Mouse (Mus musculus) adrenal gland, adult 18-20 months (tissue): ENCODE data around the gene Suclg1. TPM values are rescaled to one million over a fixed set of nuclear protein-coding genes. Genes with fewer than 3 reads are reported as not detected.
A peak's percentile ranks its signal among the peaks of the same experiment; 100 is the strongest.

ENCODE experiments used
- DNase-seq, 2 experiments: peaks; one replicate each; pipeline ENCODE4 v3.0.0; 2021 to 2022; ENCODE audit warnings: low spot score in 2 of 2
- long read RNA-seq, 2 experiments: library from polyadenylated mRNA; stranded (forward); transcript quantifications; one replicate each; pipeline ENCODE4 v2.0.0; 2021
- total RNA-seq, 2 experiments: library from RNA; stranded (reverse); gene quantifications; 1 replicate in 1 of 2; 2 replicates in 1 of 2; pipeline ENCODE4 v1.2.3; 2021

The Suclg1 gene
- total RNA-seq = 100 to 1,000 TPM; 332 to 566 TPM
- long read RNA-seq, experiment 1, transcript Suclg1-201 (9 exons, 1,519 nt) = major isoform, 216 of 227 reads
- long read RNA-seq, experiment 1, partial matches to known transcripts = 5 of 227 reads
- long read RNA-seq, experiment 1, other reads (novel, unspliced or antisense) = 6 of 227 reads
- long read RNA-seq, experiment 2, transcript Suclg1-201 (9 exons, 1,519 nt) = major isoform, 470 of 511 reads
- long read RNA-seq, experiment 2, partial matches to known transcripts = 28 of 511 reads
- long read RNA-seq, experiment 2, other reads (novel, unspliced or antisense) = 13 of 511 reads

DNA sequence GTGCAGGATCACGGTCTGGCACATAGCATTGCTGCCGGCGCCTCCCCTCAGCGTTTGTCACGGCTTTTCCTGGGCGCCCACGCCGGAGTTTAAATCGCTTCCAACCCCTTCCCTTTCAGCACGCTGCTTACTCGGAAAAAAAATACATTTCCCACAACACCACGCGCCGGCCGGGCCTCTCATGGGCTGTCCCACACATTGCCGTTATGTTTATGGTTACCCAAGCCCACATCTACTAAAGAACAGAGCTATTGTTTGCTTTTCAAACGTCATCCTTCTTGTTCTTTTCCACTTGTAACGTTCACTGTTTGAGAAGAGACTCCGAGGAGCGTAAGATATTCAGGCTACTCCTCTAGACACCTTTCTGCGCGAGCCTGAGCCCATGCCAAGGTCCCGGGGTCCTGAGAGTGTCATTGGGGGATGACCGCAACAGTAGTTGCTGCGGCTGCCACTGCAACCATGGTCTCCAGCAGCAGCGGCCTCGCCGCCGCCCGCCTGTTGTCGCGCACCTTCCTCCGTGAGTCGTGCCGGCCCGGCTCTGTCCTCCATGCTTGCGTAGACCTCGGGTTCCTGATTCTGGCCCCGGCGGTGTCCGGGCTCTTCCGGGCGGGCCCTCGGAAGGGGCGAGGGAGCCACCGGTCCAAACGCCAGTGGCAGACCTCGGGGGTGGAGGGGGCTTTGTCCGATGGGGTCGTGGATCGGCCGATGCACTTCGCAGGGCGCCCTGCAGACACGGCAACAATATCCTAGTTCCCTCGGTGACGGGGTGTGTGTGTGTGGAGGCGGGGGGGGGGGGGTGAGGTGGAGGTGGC is at the start of gene Suclg1:
TSS of gene Suclg1 (plus strand) at position 146 of the 812 bp plus-strand sequence.
- DNase-seq = peak; percentile 78 to 85

GRCm38 (mm10) chr6:73203724-73204123 is 44.5 kb upstream of the Suclg1 start:
- DNase-seq = no peak

DNA sequence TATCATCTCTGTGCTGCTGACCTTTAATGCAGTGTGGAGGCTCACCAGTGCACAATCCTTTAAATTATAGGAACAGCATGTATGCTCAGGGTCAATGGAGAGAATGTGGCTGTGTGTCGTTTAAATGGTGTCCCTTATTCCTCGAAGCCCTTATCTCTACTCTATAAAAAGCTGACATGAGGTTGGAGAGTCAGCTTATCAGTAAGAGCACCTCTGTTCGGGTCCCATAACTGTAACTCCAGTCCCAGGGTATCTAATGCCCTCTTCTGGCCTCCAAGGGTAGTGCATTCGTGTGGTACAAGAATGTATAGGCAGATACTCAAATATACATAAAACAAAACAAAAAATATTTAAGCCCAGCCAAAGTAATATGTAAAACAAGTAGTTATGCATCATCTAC is 43.2 kb upstream of the Suclg1 start:
- no peak for DNase-seq

- no peak for DNase-seq
These were observed 38.6 kb upstream of the Suclg1 start for GRCm38 (mm10) chr6:73209598-73209997.

- no peak for DNase-seq
These were observed 37.7 kb upstream of the Suclg1 start for GRCm38 (mm10) chr6:73210445-73210972.

GRCm38 (mm10) chr6:73211036-73211435 is 37.1 kb upstream of the Suclg1 start:
- no peak for DNase-seq

DNA sequence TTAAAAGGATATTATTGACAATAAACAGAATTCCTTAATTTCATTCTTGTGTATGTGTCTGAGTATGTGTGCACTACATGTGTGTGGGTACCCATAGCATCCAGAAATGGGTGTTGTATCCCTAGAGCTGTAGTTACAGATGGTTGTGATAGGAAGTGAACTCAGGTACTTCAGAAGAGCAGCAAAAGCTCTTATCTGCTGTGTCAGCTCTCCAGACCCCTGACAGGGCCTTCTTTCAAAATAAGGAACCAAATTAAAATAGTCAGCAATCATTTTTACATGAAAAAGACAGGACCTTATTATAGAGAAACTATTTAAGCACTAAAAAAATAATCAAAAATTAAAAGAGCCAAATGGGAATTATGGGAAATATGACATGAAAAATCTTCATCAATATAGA is 36.6 kb upstream of the Suclg1 start:
- DNase-seq = no peak

GRCm38 (mm10) chr6:73221189-73221957 is 26.8 kb upstream of the Suclg1 start, which contains the start of gene Dnah6:
Gene Dnah6, minus strand, starts transcription at chr6:73221651.
- DNase-seq = peak; percentile 70 to 78

GRCm38 (mm10) chr6:73221958-73222735 is 26.0 kb upstream of the Suclg1 start:
- peak; percentile 36 to 37 for DNase-seq

- peak; percentile 84 to 86 for DNase-seq
These were observed 25.2 kb upstream of the Suclg1 start for GRCm38 (mm10) chr6:73222841-73223526.

DNA sequence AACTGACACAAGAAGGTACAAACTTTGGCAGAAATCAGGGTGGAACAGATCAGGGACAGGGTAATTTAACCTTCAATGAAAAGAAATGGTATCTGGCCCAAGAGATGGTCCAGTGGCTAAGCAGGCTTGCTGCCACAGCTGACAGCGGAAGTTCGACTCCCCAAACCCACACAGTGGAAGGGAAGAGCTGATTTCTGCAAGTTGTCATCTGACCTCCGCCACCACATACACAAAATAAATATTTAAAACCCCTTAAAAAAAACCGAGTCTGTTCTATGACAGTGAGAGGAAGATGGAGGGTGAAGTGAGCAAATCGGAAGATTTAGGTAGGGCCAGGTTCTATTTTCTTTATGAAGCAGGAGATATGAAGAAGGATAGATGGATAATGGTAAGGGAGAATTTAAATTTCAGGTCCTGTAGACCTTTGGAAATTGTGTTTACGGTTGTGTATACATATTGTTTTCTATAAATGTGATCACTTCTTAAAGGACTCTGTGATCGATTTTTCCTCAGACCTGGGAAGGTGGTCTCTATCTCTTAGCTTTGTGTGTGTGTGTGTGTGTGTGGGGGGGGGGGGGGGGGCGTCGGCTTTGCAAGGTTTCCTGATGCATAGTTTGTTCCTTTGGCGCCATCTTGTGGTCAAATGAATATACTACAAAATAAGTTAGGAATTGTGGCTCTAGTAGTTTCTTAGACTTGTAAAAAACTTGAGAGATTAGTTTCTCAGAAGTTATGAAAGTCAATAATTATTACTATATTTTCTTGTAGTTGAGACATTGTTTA is 20.6 kb upstream of the Suclg1 start:
- no peak for DNase-seq

DNA sequence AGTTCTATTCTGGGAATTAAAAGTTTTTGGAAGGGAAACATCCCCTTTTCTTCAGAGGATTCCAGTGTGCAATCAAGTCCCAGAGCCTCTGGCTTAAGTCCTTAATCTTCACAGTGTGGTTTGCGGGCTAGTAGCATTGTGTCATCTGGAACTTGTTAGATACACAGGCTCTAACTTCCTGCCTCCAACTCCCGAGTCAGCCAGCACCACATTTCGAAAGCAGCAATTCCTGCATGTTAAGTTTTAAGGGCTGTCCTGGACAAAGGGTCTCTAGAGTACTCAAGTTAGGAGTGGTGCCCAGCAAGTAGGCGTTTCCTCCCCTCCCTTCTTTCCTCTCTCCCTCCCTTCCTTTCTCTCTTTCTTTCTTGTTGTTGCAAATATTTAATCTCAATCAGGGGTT is 19.8 kb upstream of the Suclg1 start:
- DNase-seq = no peak

DNA sequence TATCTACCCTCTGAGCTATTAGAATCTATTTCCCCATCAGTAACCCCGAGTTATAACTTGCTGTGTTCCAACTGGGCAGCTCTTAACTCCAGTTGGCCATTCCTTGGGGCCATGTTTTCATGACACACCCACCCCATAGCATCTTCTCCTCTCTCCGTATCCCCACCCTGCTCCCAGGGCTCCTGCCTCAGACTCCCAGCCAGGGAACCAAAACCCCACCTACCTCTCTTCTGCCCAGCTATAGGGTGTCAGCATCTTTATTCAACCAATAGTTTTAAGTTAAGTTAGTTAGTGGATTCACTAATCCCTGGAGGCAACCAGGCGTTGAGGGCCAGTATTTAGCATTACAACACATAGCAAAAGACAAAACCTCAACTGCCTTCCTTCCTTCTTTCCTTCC is 19.3 kb upstream of the Suclg1 start:
- no peak for DNase-seq

DNA sequence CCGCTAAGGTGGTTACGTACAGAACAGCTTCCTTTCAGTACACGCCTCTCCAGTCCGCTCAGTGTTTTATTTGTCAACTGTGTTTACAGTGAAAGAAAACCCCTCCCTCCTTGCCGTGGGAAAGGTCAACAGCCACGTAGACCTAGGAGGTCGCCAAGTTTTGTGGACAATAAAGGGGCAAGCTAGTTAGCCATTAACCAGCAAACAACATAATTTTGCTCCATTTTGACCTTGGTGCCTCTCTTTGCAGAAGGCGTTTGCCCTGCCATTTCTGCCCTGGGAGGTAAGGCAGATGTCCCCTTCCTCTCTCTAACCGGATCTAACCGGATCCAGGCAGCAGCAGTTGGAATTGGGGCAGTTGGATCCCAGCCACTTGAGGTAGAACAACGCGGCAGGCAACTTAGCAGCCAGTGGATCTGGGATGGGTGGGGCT is 16.0 kb upstream of the Suclg1 start:
- no peak for DNase-seq

- DNase-seq = no peak
These were observed 14.9 kb upstream of the Suclg1 start for GRCm38 (mm10) chr6:73233202-73233726.

DNA sequence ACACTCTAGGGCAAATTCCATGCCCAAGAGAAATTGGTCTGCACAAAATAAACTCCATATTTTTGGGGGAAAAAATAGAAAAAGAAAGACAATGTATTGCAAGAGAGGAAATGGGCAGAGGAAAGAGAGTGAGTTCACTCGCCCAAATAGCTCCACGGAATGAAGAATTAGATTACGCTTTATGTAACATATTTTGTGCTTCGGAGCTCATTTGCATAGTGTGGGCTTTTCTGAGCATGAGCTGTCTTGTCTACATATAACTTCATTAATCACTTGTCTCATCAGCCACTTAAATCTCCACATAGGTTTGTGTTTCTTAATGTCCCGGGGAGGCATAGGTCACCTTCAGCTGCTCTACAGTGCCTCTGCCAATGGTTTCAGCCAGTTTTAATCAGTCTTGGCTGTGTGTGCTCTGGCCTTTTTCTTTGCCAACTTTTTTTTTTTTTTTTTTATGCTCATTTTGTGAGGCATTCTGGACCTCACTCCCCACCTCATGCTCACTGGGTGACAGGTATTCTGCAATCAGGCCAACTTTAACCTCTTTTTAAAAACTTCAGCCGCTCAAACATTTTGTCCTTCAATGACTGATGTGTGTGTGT is 13.8 kb upstream of the Suclg1 start:
- no peak for DNase-seq

GRCm38 (mm10) chr6:73235650-73236049 is 12.5 kb upstream of the Suclg1 start:
- no peak for DNase-seq

DNA sequence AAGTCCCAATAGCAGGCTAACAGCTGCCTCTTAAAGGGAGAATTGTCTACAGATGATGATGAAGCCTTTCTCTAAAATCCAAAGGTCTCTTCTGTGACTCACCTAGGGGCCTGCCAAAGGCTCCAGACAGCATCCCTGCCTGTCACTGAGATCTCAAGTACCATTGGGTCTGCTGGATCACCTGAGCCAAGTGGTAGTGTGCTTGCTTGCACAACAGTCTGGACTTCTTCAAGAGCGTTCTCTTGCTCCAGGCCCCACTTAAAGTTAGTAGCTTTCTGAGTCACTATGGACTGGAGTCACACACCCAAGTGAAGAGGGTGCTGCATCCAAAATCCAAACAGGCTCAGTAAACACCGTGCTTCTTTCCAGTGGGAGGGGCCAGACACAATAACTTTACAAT is 1.4 kb upstream of the Suclg1 start:
- DNase-seq = no peak
